Mouse (Mus musculus) brain, embryonic 14.5 days (tissue): ENCODE measurements around the gene Dact2. TPM values are rescaled to one million over a fixed set of nuclear protein-coding genes. Genes with fewer than 3 reads are reported as not detected.
A peak's percentile ranks its signal among the peaks of the same experiment; 100 is the strongest.

Experiments
- DNase-seq: peaks from one replicate; pipeline ENCODE4 v3.0.0-alpha.2; 2011; ENCODE audit warnings: low read depth
- CTCF ChIP-seq: fragments of 200-500 bp; IDR thresholded peaks from 2 replicates; pipeline ENCODE4 v1.5.1; 2012; ENCODE audit warnings: inconsistent platforms, mild to moderate bottlenecking, moderate library complexity, borderline replicate concordance; ENCODE audit not compliant: insufficient read depth, insufficient read length; ENCODE audit errors: extremely low read depth
- POLR2A ChIP-seq: fragments of 200-500 bp; IDR thresholded peaks from 2 replicates; pipeline ENCODE4 v1.6.1; 2012; ENCODE audit warnings: mild to moderate bottlenecking, inconsistent platforms, borderline replicate concordance; ENCODE audit not compliant: poor library complexity, insufficient read depth, insufficient read length, severe bottlenecking; ENCODE audit errors: extremely low read depth
- polyA plus RNA-seq: library from polyadenylated mRNA; depleted of rRNA; stranded (reverse); fragments of >200 nt; gene quantifications from 2 replicates; pipeline ENCODE4 v1.2.3, GENCODE M21; 2012

Dact2 gene
- polyA plus RNA-seq, 1 experiment: 2.5 TPM

- TF ChIP-seq POLR2A (no peak), CTCF (no peak)
- no peak for DNase-seq
Measured at GRCm38 (mm10) chr17:14205236-14205635, 1.1 kb upstream of the Dact2 start.

DNA sequence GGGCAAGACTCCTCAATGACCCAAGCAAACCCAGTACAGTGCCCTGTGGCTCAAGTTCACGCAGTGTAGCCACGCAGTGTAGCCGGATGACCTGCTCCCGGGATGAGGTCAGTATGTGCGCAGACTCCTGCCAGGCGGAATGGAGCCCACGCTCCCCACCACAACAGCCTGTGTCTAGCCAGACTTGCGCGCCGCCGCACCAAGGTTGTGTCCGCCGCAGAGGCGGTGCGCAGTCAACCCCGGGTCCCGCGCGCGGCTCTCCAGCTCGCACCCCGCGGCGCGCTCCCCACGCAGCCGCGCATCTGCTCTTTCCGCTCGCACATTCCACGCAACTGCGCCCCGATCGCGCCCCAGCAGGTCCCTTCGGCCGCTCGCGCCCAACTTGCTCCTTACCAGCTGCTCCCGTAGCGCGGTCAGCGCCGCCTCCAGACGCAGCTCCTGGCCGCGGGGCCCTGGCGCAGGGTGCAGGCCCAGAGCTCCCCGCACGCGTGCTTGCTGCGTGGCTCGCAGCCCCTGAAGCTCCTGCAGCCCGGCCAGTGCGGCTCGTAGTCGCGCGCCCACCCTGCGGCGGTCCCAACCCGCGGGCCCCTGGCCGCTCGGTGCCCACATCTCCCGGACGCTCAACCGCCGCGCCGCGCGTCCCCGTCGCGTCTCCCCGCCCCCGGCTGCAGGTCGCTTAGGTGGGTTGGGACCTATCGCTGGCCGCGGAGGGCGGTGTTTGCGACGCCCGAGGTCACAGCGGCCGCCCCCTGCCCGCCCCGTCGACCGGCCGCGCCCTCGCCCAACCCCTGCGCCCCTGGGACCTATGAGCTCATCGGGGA, 773 bp downstream of the Dact2 start:
- DNase-seq: peak; percentile 61
- no peak for TF ChIP-seq CTCF
- no peak for TF ChIP-seq POLR2A

DNA sequence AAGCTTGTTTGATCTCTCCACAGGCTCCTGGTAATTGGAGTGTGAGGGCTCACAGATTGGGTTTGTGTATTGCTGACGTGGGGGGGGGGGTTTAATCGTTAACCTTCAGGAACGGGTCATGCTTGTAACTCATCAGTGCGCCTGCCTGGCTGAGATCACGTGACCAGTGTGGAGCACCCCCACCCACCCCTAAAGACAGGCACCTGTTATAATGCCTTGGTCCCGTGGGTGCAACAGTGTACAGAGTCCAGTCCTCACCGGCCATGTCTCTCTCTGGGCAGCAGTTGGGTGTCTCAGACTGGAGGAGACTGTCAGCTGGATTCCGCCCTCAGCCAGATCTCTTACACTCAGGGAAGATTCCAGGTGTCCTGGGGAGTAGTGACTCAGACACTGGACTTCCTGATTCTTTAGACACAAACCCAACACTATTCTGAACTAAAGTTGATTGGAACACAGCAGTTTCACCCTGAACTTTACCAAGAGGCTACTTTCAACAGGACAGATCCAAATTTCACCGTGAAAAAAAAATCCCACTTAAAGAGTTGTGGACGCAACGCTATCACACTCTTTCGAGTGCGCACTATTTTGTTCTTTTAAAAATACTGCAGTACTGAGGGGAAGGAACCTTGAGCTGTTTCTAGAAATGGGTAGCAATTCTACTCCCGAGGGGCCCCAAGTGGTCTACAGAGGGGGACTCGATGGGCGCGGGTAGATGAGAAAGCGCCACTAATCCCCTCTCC, 1.6 kb downstream of the Dact2 start:
- no peak for TF ChIP-seq CTCF
- DNase-seq: peak; percentile 20

DNA sequence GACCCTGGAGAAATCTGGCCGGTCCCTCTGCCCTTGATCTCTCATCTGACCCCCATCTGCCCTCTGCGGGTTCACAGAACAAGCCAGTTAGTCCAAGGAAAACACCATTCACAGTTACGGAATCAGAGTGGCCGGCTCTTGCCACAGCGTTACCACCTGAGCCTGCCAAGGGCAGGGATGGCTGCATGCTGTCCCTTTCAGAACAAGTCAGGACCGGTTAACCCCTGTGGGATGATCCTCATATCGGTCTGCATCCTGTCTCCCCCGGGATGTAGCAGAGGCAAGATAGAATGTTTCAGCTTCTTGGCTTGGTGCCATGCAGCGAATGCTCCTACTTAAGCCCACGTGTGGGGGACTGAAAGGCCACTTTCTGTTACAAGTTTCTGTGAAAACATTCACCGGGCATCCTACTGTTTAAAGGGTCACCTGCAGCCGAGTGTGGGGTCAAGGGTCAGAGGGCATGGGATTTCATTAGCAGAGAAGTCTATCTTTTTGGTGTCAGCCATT, 2.8 kb downstream of the Dact2 start:
- DNase-seq: peak; percentile 58
- no peak for TF ChIP-seq CTCF
- TF ChIP-seq POLR2A: no peak

GRCm38 (mm10) chr17:14200206-14200605, 3.9 kb downstream of the Dact2 start:
- TF ChIP-seq CTCF (no peak), POLR2A (no peak)
- no peak for DNase-seq

DNA sequence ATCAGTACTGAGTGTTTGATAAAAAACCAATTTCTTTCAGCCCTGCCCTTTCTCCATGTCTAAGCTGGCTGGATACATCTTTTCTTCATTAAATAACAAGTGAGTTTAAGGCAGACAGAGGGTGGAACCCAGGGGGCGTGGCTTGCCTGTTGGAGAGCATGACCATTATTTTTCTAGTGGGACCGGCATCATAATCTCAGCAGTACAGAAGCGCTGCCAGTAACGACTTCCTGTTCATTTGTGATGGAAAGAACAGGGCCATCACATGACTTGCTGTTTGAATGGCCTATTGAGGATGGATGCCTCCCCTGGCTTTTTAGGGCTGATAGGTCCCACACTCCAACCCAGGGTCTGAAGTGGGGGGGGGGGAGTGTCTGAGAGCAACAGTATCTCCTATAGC, 4.5 kb downstream of the Dact2 start:
- TF ChIP-seq POLR2A (no peak), CTCF (no peak)
- no peak for DNase-seq

- TF ChIP-seq POLR2A (no peak), CTCF (no peak)
- DNase-seq: no peak
Measured at GRCm38 (mm10) chr17:14192924-14193323, 11.2 kb downstream of the Dact2 start.

DNA sequence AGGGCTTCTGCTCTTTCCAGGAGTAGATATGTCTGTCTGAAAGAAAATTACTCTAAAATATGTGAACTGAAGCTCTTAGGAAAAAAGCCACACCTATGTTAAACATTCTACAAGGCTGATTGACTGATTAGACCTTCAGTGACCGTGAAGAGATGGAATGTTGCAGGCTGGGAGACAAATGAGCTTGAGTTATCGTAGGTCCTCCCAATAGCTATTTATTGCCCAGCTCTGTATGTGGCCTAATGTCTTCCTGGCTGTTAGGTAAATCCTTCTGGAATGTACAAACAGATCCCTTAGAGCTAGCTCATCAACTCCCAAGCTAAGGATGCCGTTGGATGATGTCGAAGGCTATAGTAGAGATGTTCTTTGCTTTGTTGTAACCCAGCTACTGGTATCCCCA, 11.7 kb downstream of the Dact2 start:
- TF ChIP-seq CTCF (no peak), POLR2A (no peak)
- DNase-seq: no peak

DNA sequence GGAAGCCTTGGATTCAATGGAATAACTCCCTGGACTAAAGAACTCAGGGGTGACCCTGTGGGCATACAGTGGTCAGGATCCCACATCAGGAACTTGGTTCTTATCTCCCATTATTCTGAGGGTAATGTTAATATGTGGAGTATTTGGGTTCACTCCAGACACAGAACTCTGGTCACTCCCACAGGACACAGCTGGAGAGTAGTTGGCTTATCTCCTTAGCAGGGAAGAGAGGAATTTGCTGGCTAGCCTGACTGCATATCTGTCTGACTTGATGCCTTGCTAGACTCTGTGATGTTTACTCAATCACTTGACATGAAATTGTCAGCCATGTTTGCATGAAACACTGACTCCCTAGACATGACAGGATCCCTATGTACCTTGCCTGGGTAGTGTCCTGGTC, 15.6 kb downstream of the Dact2 start:
- TF ChIP-seq POLR2A (no peak), CTCF (no peak)

GRCm38 (mm10) chr17:14187096-14187495, 17.0 kb downstream of the Dact2 start:
- no peak for TF ChIP-seq CTCF
- no peak for TF ChIP-seq POLR2A

More for the DNA sequence above, 15.6 kb downstream of the Dact2 start:
- no peak for DNase-seq

DNA sequence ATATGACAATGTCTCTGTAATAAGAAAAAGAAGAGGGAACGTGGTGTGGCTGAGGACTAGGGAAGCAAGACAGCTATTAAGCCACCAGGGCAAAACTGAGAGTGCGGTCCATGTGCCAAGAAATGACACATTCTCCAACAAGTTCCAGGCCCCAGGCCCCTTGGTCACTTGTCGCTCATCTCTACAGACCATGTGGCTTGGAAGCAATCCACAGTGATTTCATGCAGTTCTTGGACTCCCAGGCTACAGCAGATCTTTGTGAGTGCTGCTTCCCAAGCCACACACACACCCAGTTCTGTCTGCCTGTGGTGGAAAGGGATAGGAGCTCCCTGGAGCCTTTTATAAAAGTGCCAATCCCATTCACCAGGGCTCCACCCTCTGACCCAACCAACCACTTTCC, 17.9 kb downstream of the Dact2 start:
- DNase-seq: no peak
- TF ChIP-seq CTCF (no peak), POLR2A (no peak)

More at GRCm38 (mm10) chr17:14187096-14187495, 17.0 kb downstream of the Dact2 start:
- DNase-seq: no peak
